Mouse (Mus musculus) intestine, embryonic 15.5 days (tissue): Measurements from ENCODE around the gene Adat3. TPM values are rescaled to one million over a fixed set of nuclear protein-coding genes. Genes with fewer than 3 reads are reported as not detected.

Source experiments
- ATAC-seq: fragments of 200-750 bp; cut with Nextera tagmentation; 2 replicates; pipeline ENCODE4 v1.8.0; 2017; ENCODE audit warnings: moderate TSS enrichment, moderate library complexity
- H3K27ac ChIP-seq: fragments of 300-500 bp; sonication (generic); 2 replicates; pipeline ENCODE4 v1.5.1; 2015; ENCODE audit warnings: mild to moderate bottlenecking, inconsistent platforms
- H3K27me3 ChIP-seq: fragments of 300-500 bp; sonication (generic); replicated peaks from 2 replicates; pipeline ENCODE4 v1.6.1; 2015; ENCODE audit warnings: inconsistent platforms
- H3K36me3 ChIP-seq: fragments of 300-500 bp; sonication (generic); 2 replicates; pipeline ENCODE4 v1.6.1; 2015; ENCODE audit warnings: inconsistent platforms
- H3K4me1 ChIP-seq: fragments of 300-500 bp; sonication (generic); replicated peaks from 2 replicates; pipeline ENCODE4 v1.6.1; 2015; ENCODE audit warnings: inconsistent platforms
- H3K4me2 ChIP-seq: fragments of 300-500 bp; sonication (generic); replicated peaks from 2 replicates; pipeline ENCODE4 v1.6.1; 2015; ENCODE audit warnings: mild to moderate bottlenecking, inconsistent platforms
- H3K4me3 ChIP-seq: fragments of 300-500 bp; sonication (generic); replicated peaks from 2 replicates; pipeline ENCODE4 v1.5.1; 2015; ENCODE audit warnings: inconsistent platforms
- H3K9ac ChIP-seq: fragments of 300-500 bp; sonication (generic); 2 replicates; pipeline ENCODE4 v1.6.1; 2015; ENCODE audit warnings: inconsistent platforms
- H3K9me3 ChIP-seq: fragments of 300-500 bp; sonication (generic); 2 replicates; pipeline ENCODE4 v1.6.1; 2016; ENCODE audit warnings: inconsistent platforms
- WGBS: fragments of 180-500 bp; shearing (Covaris S2); methylation state at CpG from one replicate; pipeline ENCODE4 v1.1.7; 2015; 5-methylcytosine and 5-hydroxymethylcytosine counted together
- polyA plus RNA-seq: library from polyadenylated mRNA; unstranded; fragments of >200 nt; fragmentation: Nextera tagmentation; extraction: Ambion mirVana; gene quantifications from 2 replicates; pipeline ENCODE4 v1.2.1, GENCODE M21; 2015

Adat3 gene
- polyA plus RNA-seq, result 6.4 and 6.6 TPM in 2 replicates

DNA sequence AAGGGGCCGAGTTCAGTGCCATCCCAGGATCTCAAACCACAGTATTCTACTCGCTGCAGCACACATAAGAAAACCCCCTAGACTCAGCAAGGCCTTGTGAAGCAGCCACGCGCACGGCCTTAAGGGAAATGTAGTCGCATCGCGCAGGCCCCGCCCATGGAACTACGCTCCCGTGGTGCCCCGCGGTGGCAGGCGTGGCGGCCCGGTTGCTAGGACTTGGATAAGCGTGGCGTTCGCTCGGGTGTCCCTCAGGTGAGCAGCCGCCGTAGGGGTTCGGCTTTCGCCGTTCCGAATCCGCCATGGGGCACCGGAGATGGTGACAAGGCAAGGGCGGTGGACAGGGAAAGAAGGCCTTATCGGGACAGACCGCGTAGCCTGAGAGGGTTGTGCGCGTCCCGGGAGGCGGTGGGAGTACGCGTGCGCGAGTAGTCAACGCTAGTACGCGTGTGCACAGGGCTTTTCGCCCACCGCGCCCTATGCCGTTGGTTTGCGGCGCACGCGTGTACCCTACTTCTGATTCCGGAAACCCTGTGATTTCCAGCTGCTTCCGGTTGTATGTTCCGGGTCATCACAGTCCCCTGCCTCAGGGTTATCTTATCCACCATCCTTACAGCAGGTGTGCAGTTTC is at the start of gene Adat3, which contains the start of gene Scamp4:
Gene Adat3, plus strand, starts transcription at position 183 of the 628 bp plus-strand sequence.
Gene Scamp4, plus strand, starts transcription at position 175 of the 628 bp plus-strand sequence.
- Histone ChIP-seq H3K4me3 (peak within 1 kb of the TSS; percentile 82), H3K9me3 (no peaks in the 10 kb centered on the region), H3K27ac (peak within 1 kb of the TSS; percentile 93), H3K9ac (peak within 1 kb of the TSS; percentile 75), H3K36me3 (peaks cover 18% of the 10 kb centered on the region), H3K4me1 (peaks cover 26% of the 10 kb centered on the region), H3K4me2 (peak within 1 kb of the TSS; percentile 69), H3K27me3 (no peaks in the 10 kb centered on the region)
- ATAC-seq, result peak; percentile 94
- under 1% methylated on average over 54 of the region's 54 CpGs for WGBS

DNA sequence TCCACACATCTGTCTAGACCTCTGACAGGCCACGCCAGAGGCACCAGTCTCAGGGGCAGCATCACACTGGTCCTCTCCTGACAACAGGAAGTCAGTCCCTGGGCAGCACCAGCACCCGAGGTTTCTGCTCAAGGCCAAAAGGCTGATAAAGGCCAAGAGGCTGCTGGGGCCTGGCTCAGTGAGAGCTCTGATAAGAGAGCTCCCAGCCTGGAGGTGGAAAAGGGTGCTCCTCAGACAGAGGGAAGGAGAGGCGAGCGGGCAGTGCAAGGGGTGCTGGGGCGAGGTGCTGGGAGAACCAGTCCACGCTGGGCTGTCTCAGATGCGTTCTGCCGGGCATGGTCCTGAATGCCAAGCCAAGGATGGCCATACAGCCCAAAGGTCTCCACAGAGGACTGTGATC is 49.1 kb upstream of the Adat3 start:
- Histone ChIP-seq H3K4me1 (peaks cover 33% of the 10 kb centered on the region), H3K9me3 (no peaks in the 10 kb centered on the region), H3K27ac (no peak overlapping the region), H3K4me3 (no peak overlapping the region), H3K36me3 (peaks cover 13% of the 10 kb centered on the region; the same call in 1 of the 2 replicates), H3K9ac (no peak overlapping the region), H3K4me2 (no peak overlapping the region), H3K27me3 (no peaks in the 10 kb centered on the region)
- WGBS, result 70% methylated on average over 8 of the region's 8 CpGs
- peak; percentile 46; the same call in 1 of the 2 replicates for ATAC-seq

GRCm38 (mm10) chr10:80553997-80554396 is 48.7 kb upstream of the Adat3 start:
- H3K4me3 ChIP-seq, result no peak overlapping the region
- 86% methylated on average over 6 of the region's 6 CpGs for WGBS
- no peak overlapping the region for H3K27ac ChIP-seq
- no peak overlapping the region for H3K9ac ChIP-seq
- peaks cover 33% of the 10 kb centered on the region for H3K4me1 ChIP-seq
- H3K4me2 ChIP-seq, result no peak overlapping the region
- H3K9me3 ChIP-seq, result no peaks in the 10 kb centered on the region
- peaks cover 12% of the 10 kb centered on the region; the same call in 1 of the 2 replicates for H3K36me3 ChIP-seq
- H3K27me3 ChIP-seq, result no peaks in the 10 kb centered on the region
- ATAC-seq, result no peak

DNA sequence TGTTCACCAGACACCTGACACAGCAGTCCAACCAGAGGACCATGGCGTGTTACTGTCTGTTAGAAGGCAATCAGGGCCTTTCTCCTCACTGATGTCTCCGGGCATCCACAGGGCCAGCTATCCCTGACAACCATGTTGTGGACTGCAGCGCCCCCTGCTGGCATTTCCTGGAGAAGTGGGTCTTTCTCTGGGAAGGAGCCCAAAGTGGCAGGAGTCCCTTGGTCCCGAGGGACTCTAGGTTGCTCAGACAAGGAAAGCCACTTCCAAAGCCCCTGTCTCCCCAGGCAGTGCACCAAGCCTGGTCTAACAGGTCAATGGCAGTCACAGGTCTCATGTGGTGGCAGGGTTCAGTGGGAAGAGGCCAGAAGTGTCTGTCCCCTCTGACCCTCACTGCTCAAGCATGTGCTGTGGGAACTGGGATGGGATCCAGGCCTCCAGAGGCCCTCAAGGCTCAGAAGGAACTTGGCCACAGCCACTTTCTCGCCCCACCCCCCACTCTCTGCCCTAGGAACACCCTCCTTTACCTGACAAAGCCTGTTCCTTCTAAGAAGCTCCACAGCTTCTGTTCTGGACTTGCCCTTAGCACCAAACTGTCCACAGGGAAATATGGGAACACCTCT is 45.2 kb upstream of the Adat3 start:
- Histone ChIP-seq H3K27me3 (no peaks in the 10 kb centered on the region), H3K9ac (no peak overlapping the region), H3K36me3 (no peaks in the 10 kb centered on the region), H3K4me2 (no peak overlapping the region), H3K27ac (no peak overlapping the region), H3K9me3 (no peaks in the 10 kb centered on the region), H3K4me3 (no peak overlapping the region), H3K4me1 (peaks cover 48% of the 10 kb centered on the region)
- WGBS, result 43% methylated on average over 5 of the region's 5 CpGs
- ATAC-seq, result no peak

DNA sequence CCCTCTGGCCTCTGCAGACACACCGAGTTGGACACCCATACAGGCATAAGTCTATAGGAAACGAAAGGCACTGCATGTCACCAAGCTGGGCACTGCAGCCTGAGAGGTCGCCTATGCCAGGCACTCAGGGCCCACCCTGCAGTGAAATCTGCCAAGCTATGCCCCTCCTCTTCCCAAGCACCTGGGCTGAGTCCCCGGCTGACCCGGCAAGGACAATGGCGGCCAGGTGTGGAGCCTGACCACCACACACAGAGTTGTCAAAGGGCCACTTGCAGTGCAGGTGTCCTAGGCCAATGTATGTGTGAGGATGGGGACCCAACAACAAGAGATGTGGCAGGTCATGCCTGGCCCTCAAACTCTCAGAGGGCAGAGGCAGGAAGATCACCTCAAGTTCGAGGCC is 43.2 kb upstream of the Adat3 start:
- Histone ChIP-seq H3K4me1 (peaks cover 32% of the 10 kb centered on the region), H3K4me3 (no peak overlapping the region), H3K27me3 (no peaks in the 10 kb centered on the region), H3K4me2 (peak overlapping the region; percentile 36), H3K36me3 (no peaks in the 10 kb centered on the region), H3K27ac (no peak overlapping the region), H3K9ac (no peak overlapping the region), H3K9me3 (no peaks in the 10 kb centered on the region)
- no peak for ATAC-seq
- 91% methylated on average over 7 of the region's 7 CpGs for WGBS

- under 1% methylated on average over 13 of the region's 13 CpGs for WGBS
- H3K27me3 ChIP-seq, result no peaks in the 10 kb centered on the region
- H3K27ac ChIP-seq, result peak overlapping the region; percentile 86
- no peaks in the 10 kb centered on the region for H3K36me3 ChIP-seq
- ATAC-seq, result peak; percentile 35
- peak overlapping the region; percentile 96 for H3K9ac ChIP-seq
- H3K9me3 ChIP-seq, result no peaks in the 10 kb centered on the region
- peak overlapping the region; percentile 76 for H3K4me2 ChIP-seq
- H3K4me1 ChIP-seq, result peaks cover 29% of the 10 kb centered on the region
- H3K4me3 ChIP-seq, result peak overlapping the region; percentile 98
Observed at GRCm38 (mm10) chr10:80560621-80561020, 42.1 kb upstream of the Adat3 start.

GRCm38 (mm10) chr10:80561116-80561944 is 41.4 kb upstream of the Adat3 start, which contains the start of gene Rexo1:
Rexo1 (minus strand) TSS chr10:80561560.
- Histone ChIP-seq H3K4me2 (peak within 1 kb of the TSS; percentile 76), H3K27ac (peak within 1 kb of the TSS; percentile 86), H3K4me3 (peak within 1 kb of the TSS; percentile 98), H3K4me1 (peaks cover 29% of the 10 kb centered on the region), H3K9me3 (no peaks in the 10 kb centered on the region), H3K27me3 (no peaks in the 10 kb centered on the region), H3K9ac (peak within 1 kb of the TSS; percentile 96), H3K36me3 (no peaks in the 10 kb centered on the region)
- WGBS, result under 1% methylated on average over 72 of the region's 72 CpGs
- peak; percentile 91 for ATAC-seq

DNA sequence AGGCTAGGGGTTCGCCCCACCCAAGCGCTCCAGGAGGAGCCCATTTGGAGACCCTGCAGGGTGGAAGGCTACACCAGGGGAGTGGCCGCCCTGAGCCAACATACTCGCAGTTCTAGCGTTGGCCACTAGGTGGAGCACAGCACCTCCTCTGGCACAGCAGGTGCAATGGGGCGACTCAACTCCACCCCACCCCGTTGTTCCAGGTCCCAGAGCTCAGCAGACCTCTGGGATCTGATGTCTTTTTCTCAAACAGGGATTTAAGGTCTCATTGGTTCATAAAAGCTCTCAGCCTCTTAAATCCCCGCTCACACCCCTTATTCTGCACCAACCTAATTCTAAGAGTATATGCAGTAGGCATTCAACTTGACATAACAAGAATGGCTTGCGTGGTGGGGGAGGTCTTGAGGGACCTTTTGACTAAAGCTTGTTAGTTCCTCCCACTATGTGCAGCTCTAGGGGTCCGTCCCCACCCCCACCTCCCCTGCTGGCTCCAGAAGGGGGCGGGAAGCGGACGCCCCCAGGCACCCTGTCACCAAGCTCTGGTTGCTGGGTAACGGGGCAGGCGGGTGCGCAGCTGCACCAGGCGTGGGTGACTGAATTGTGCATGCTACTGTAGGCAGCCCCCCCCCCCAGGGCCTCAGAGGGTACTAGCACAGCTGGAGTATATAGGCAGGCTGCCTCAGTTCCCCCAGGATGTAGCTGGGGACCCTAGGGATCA is 36.1 kb upstream of the Adat3 start:
- peak; percentile 40; the same call in 1 of the 2 replicates for ATAC-seq
- WGBS, result 29% methylated on average over 17 of the region's 17 CpGs
- Histone ChIP-seq H3K4me2 (no peak overlapping the region), H3K4me1 (peaks cover 29% of the 10 kb centered on the region), H3K9me3 (no peaks in the 10 kb centered on the region), H3K27ac (no peak overlapping the region), H3K27me3 (no peaks in the 10 kb centered on the region), H3K36me3 (0 out of 2 replicates have a peak, but pooled peaks cover 2% of the 10 kb centered on the region), H3K4me3 (0 out of 2 replicates have a peak overlapping the region, but pooled peaks have one; percentile 1), H3K9ac (no peak overlapping the region)

- Histone ChIP-seq H3K27ac (no peak overlapping the region), H3K4me1 (peaks cover 48% of the 10 kb centered on the region), H3K9me3 (no peaks in the 10 kb centered on the region), H3K4me3 (no peak overlapping the region), H3K36me3 (0 out of 2 replicates have a peak, but pooled peaks cover 2% of the 10 kb centered on the region), H3K4me2 (no peak overlapping the region), H3K27me3 (no peaks in the 10 kb centered on the region), H3K9ac (no peak overlapping the region)
- 94% methylated on average over 29 of the region's 29 CpGs for WGBS
- no peak for ATAC-seq
Observed at GRCm38 (mm10) chr10:80568876-80569275, 33.8 kb upstream of the Adat3 start.

DNA sequence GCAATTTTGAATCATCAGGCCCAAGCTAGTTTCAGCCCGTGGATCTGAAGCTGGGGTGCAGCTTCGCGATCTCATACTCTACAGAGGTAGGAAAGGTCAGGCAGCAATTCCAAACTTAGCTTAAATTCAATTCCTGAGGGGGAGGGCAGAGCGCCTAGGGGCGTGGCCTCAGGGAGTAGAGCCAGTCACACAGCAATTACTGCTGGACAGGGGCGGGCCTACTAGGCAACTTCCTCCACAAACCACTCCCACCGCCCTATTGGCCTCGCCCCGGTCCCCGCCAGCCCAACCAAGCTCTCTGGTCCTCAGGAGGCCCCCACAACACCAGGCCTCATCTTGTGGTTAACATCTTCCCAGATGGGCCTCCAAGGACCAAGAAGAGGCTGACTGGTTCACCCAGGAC is 33.0 kb upstream of the Adat3 start:
- Histone ChIP-seq H3K9ac (peak overlapping the region; percentile 12; the same call in 1 of the 2 replicates), H3K4me3 (0 out of 2 replicates have a peak overlapping the region, but pooled peaks have one; percentile 7)

GRCm38 (mm10) chr10:80570419-80570818 is 32.3 kb upstream of the Adat3 start:
- peak overlapping the region; percentile 38; the same call in 1 of the 2 replicates for H3K9ac ChIP-seq
- H3K36me3 ChIP-seq, result 0 out of 2 replicates have a peak, but pooled peaks cover 2% of the 10 kb centered on the region
- no peak for ATAC-seq
- H3K27ac ChIP-seq, result no peak overlapping the region
- peaks cover 60% of the 10 kb centered on the region for H3K4me1 ChIP-seq
- no peaks in the 10 kb centered on the region for H3K9me3 ChIP-seq
- H3K4me3 ChIP-seq, result no peak overlapping the region
- H3K4me2 ChIP-seq, result peak overlapping the region; percentile 46
- WGBS, result 82% methylated on average over 10 of the region's 10 CpGs
- H3K27me3 ChIP-seq, result no peaks in the 10 kb centered on the region

More for the DNA sequence above, 33.0 kb upstream of the Adat3 start:
- Histone ChIP-seq H3K4me1 (peaks cover 54% of the 10 kb centered on the region), H3K36me3 (0 out of 2 replicates have a peak, but pooled peaks cover 2% of the 10 kb centered on the region), H3K4me2 (peak overlapping the region; percentile 42), H3K27me3 (no peaks in the 10 kb centered on the region), H3K9me3 (no peaks in the 10 kb centered on the region), H3K27ac (0 out of 2 replicates have a peak overlapping the region, but pooled peaks have one; percentile 29)
- peak; percentile 75 for ATAC-seq
- 28% methylated on average over 10 of the region's 10 CpGs for WGBS
